Mouse (Mus musculus) forebrain, embryonic 12.5 days (tissue): Measurements from ENCODE around the gene Gkn3. TPM values are rescaled to one million over a fixed set of nuclear protein-coding genes. Genes with fewer than 3 reads are reported as not detected.

ENCODE experiments used
- ATAC-seq: fragments of 200-750 bp; cut with Nextera tagmentation; 2 replicates; pipeline ENCODE4 v1.8.0; 2017; ENCODE audit warnings: moderate TSS enrichment; ENCODE audit not compliant: low FRiP score
- H3K27ac ChIP-seq: fragments of 300-500 bp; sonication (generic); 2 replicates; pipeline ENCODE4 v1.5.1; 2016; ENCODE audit warnings: mild to moderate bottlenecking
- H3K27me3 ChIP-seq: fragments of 300-500 bp; sonication (generic); 2 replicates; pipeline ENCODE4 v1.6.1; 2016; ENCODE audit warnings: mild to moderate bottlenecking
- H3K36me3 ChIP-seq: fragments of 300-500 bp; sonication (generic); replicated peaks from 2 replicates; pipeline ENCODE4 v1.6.1; 2016; ENCODE audit warnings: mild to moderate bottlenecking
- H3K4me1 ChIP-seq: fragments of 300-500 bp; sonication (generic); 2 replicates; pipeline ENCODE4 v1.6.1; 2016
- H3K4me2 ChIP-seq: fragments of 300-500 bp; sonication (generic); 2 replicates; pipeline ENCODE4 v1.6.1; 2016; ENCODE audit warnings: mild to moderate bottlenecking, moderate library complexity
- H3K4me3 ChIP-seq: fragments of 300-500 bp; sonication (generic); replicated peaks from 2 replicates; pipeline ENCODE4 v1.5.1; 2016; ENCODE audit warnings: mild to moderate bottlenecking
- H3K9ac ChIP-seq: fragments of 300-500 bp; sonication (generic); 2 replicates; pipeline ENCODE4 v1.6.1; 2016; ENCODE audit warnings: mild to moderate bottlenecking
- H3K9me3 ChIP-seq: fragments of 300-500 bp; sonication (generic); 2 replicates; pipeline ENCODE4 v1.6.1; 2016
- WGBS: fragments of 180-500 bp; shearing (Covaris S2); methylation state at CpG from one replicate; pipeline ENCODE4 v1.1.7; 2016; 5-methylcytosine and 5-hydroxymethylcytosine counted together
- polyA plus RNA-seq: library from polyadenylated mRNA; unstranded; fragments of >200 nt; fragmentation: Nextera tagmentation; extraction: Ambion mirVana; gene quantifications from 2 replicates; pipeline ENCODE4 v1.2.1, GENCODE M21; 2016

The Gkn3 gene
- 0.31 TPM in 1 of 2 replicates, not detected in the other for polyA plus RNA-seq

DNA sequence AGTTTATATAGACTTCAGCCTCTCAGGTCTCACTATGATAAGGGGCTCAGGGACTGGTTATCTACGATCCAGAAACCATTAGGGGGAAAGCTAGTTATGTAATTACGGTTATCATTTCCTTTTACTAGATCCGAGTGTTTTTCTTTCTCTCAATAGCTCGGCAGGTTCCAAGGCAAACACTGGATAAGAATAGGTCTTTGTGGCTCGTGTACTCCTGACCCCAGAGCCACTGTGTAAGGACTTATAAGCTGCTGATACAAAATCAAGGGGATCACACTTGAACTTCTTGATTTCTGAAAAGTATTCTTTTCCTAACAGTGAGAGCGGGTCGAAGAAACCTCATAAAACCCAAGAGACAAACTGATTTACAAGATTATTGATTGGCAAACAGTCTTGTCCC is at the start of gene Gkn3:
TSS of gene Gkn3 (minus strand) at position 59 of the 400 bp plus-strand sequence.
- WGBS = 63% methylated on average over 7 of the region's 7 CpGs
- Histone ChIP-seq H3K27me3 (peaks cover 8% of the 10 kb centered on the region; the same call in 1 of the 2 replicates), H3K9ac (no peak within 1 kb of the TSS), H3K36me3 (no peaks in the 10 kb centered on the region), H3K4me3 (no peak within 1 kb of the TSS), H3K4me2 (no peak within 1 kb of the TSS), H3K4me1 (peaks cover 12% of the 10 kb centered on the region; the same call in 1 of the 2 replicates), H3K27ac (no peak within 1 kb of the TSS), H3K9me3 (no peaks in the 10 kb centered on the region)
- ATAC-seq = no peak

DNA sequence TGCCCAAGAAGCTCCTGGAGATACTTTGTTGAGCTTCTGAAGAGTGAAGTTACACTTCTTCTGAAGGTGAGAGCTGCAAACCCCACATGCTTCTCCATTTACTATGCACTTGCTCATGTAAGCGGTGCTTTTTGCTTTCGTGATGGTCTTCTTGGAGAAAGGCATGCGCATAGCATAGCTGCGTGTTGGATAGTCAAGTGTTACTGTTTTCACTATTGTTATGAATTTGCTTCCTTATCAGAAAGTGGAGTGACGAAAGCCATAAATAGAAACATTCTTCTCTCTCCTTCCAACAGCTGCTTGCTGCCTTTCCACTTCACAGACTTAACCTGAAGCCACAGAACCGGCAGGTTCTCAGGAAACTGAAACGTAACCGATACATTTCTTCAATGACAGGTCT is 48.0 kb upstream of the Gkn3 start:
- Histone ChIP-seq H3K27me3 (no peaks in the 10 kb centered on the region), H3K36me3 (no peaks in the 10 kb centered on the region), H3K9ac (no peak overlapping the region), H3K27ac (no peak overlapping the region), H3K4me1 (no peaks in the 10 kb centered on the region), H3K4me2 (no peak overlapping the region), H3K4me3 (no peak overlapping the region), H3K9me3 (no peaks in the 10 kb centered on the region)
- no peak for ATAC-seq
- WGBS = 90% methylated on average over 8 of the region's 8 CpGs

DNA sequence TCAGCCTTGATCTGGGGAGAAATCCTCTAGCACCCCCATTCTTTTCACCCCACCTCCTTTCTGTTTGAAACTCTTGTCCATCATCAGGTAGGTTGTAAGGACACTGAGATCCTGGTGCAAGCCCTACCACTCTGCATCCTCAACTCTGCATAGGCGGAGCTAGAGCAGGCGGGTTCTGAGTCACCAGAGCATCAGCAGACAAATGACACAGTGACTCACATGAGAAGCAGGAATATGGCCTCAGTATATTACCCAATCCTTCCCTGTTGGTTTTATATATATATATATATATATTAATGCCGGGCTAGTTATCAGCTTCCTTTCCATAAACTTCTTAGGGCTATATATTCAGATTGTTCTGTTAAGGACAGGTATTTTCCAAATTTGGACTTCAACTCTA is 47.1 kb upstream of the Gkn3 start:
- no peak overlapping the region for H3K27ac ChIP-seq
- no peak overlapping the region for H3K9ac ChIP-seq
- no peak overlapping the region for H3K4me3 ChIP-seq
- H3K4me1 ChIP-seq = no peaks in the 10 kb centered on the region
- WGBS = 96% methylated on average over 3 of the region's 3 CpGs
- H3K4me2 ChIP-seq = no peak overlapping the region
- ATAC-seq = no peak
- no peaks in the 10 kb centered on the region for H3K9me3 ChIP-seq
- H3K36me3 ChIP-seq = no peaks in the 10 kb centered on the region
- H3K27me3 ChIP-seq = no peaks in the 10 kb centered on the region

DNA sequence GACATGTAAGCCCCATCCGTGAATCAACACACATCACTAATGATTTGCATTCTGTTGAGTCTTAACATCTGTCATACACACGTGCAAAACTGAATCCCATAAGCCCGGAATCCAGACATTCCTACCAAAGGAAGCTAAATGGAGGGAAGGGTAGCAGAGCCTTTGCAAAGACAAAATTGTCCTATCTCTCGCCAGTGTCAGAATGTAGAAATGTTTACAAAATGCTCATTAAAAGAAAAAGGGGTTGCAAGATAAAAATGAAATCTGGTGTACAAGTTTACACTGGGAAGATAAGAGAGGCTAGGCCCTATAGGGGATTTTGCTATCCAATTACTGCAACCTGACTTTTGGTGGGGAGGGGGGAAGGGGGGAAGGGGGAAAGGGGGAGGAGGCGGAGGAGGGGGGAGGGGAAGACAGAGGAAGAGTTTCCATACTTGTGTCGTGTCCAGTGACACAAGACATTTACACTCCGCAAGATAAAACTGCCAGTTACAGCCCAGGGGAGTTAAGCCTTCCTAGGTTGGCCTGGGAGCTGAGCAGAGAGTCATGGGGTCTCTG is 39.8 kb upstream of the Gkn3 start, which contains the start of gene Bmp10:
TSS of gene Bmp10 (plus strand) at position 508 of the 558 bp plus-strand sequence.
- ATAC-seq = no peak
- H3K27ac ChIP-seq = no peak within 1 kb of the TSS
- no peaks in the 10 kb centered on the region for H3K36me3 ChIP-seq
- H3K9ac ChIP-seq = no peak within 1 kb of the TSS
- H3K27me3 ChIP-seq = no peaks in the 10 kb centered on the region
- no peak within 1 kb of the TSS for H3K4me3 ChIP-seq
- WGBS = 74% methylated on average over 7 of the region's 7 CpGs
- no peak within 1 kb of the TSS for H3K4me2 ChIP-seq
- H3K4me1 ChIP-seq = 0 out of 2 replicates have a peak, but pooled peaks cover 7% of the 10 kb centered on the region
- no peaks in the 10 kb centered on the region for H3K9me3 ChIP-seq

DNA sequence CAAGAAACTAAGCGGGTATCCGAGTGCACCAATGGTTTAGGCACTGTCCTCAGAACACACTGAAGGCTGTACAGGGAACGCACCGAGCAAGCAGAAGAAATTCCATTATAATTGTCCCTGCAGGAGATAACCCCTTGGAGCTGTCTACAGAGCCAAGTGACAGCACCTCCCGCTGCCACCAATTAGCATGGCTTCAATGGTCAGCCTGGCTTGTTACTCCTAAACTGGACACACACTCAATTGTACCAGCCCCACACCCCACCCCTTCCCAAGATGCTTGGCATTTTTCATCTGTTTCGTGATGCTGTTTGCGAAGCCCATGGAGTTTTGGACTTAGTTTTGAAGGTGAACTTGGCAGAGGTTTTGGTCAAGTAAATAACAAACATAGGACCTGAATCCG is 38.9 kb upstream of the Gkn3 start:
- Histone ChIP-seq H3K27me3 (no peaks in the 10 kb centered on the region), H3K4me1 (0 out of 2 replicates have a peak, but pooled peaks cover 7% of the 10 kb centered on the region), H3K27ac (no peak overlapping the region), H3K36me3 (no peaks in the 10 kb centered on the region), H3K9ac (no peak overlapping the region), H3K9me3 (no peaks in the 10 kb centered on the region), H3K4me2 (no peak overlapping the region), H3K4me3 (no peak overlapping the region)
- WGBS = 35% methylated on average over 8 of the region's 8 CpGs
- ATAC-seq = no peak

DNA sequence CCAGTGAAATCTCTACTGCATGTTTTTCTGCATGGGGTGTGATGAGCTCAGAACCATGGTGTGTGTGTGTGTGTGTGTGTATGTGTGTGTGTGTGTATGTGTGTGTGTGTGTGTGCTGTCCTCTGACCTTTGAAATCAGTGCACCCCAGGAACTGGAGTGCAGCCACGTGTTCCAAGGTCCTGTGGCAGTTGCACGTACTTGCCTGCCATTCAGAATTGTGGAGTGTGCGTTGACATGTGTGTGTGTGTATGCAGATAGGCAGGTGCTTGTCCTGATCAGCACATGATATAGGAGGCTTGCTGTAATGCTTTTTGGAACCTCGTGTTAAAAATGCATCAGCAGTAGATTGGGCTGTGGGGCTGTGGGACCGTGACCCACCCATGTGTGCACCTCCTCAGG is 38.2 kb upstream of the Gkn3 start:
- ATAC-seq = no peak
- H3K4me2 ChIP-seq = no peak overlapping the region
- no peaks in the 10 kb centered on the region for H3K36me3 ChIP-seq
- H3K27me3 ChIP-seq = no peaks in the 10 kb centered on the region
- 80% methylated on average over 5 of the region's 5 CpGs for WGBS
- 0 out of 2 replicates have a peak, but pooled peaks cover 7% of the 10 kb centered on the region for H3K4me1 ChIP-seq
- no peak overlapping the region for H3K4me3 ChIP-seq
- H3K9me3 ChIP-seq = no peaks in the 10 kb centered on the region
- no peak overlapping the region for H3K9ac ChIP-seq
- H3K27ac ChIP-seq = no peak overlapping the region

DNA sequence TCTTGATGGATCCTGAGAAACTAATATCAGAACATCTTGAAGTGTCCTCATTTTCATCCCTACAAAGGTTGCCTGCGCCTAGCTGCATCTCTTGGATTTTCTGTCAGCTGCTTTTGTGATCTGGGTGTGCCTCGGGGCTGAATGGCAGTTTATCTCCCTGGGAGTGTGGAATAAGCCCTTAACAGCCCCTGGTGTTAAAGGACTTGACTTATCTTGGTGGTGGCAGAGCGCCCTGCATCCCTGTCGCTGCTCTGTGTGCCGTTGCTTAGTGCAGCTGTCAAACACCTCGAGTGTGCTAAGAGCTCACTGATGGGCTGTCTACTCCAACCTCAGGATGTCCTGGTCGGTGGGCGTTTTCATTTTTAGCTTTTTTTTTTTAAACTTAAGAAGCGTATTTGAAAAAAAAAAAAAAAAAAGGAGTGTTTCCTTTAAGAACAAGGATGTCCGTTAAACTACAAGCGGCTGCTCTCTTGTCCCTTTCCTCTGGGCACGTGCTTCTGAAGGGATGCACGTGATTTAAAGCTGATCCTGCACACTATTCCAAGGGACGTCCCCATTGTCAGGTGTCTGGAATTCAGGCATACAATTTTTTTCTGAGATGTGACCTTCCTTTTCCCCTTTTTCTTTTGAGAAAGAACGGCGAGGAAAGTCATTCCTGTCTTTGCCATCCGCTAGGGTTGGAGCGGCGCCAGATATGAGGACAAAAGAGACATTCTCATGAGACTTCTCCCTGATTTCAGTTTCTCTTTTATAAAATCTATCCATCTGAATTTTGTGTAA is 35.5 kb upstream of the Gkn3 start:
- no peaks in the 10 kb centered on the region for H3K9me3 ChIP-seq
- ATAC-seq = no peak
- no peaks in the 10 kb centered on the region for H3K27me3 ChIP-seq
- no peak overlapping the region for H3K9ac ChIP-seq
- H3K4me3 ChIP-seq = no peak overlapping the region
- H3K27ac ChIP-seq = no peak overlapping the region
- no peaks in the 10 kb centered on the region for H3K36me3 ChIP-seq
- no peak overlapping the region for H3K4me2 ChIP-seq
- H3K4me1 ChIP-seq = 0 out of 2 replicates have a peak, but pooled peaks cover 7% of the 10 kb centered on the region
- WGBS = 69% methylated on average over 19 of the region's 19 CpGs

DNA sequence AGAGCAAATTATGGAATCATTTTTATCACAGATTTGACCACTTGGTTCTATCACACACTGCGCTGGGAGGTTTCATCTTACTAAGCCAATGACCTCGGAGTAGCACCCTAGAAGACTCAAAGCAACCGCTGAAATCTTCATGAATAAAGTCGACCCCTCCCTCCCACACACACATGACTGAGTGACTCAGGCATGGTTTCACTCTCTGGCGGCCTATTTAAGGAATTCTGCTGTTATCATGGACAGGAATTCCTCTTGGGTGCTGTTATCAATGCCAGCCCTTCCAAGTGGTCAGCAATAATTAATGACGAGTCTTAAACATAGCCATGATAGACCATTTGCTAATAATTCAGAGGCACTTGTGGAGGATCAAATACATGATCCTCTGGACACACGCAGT is 33.6 kb upstream of the Gkn3 start:
- no peak overlapping the region for H3K4me3 ChIP-seq
- no peak for ATAC-seq
- no peak overlapping the region for H3K9ac ChIP-seq
- H3K4me1 ChIP-seq = 0 out of 2 replicates have a peak, but pooled peaks cover 3% of the 10 kb centered on the region
- no peaks in the 10 kb centered on the region for H3K9me3 ChIP-seq
- H3K4me2 ChIP-seq = no peak overlapping the region
- no peaks in the 10 kb centered on the region for H3K27me3 ChIP-seq
- 88% methylated on average over 7 of the region's 7 CpGs for WGBS
- H3K36me3 ChIP-seq = no peaks in the 10 kb centered on the region
- H3K27ac ChIP-seq = no peak overlapping the region

DNA sequence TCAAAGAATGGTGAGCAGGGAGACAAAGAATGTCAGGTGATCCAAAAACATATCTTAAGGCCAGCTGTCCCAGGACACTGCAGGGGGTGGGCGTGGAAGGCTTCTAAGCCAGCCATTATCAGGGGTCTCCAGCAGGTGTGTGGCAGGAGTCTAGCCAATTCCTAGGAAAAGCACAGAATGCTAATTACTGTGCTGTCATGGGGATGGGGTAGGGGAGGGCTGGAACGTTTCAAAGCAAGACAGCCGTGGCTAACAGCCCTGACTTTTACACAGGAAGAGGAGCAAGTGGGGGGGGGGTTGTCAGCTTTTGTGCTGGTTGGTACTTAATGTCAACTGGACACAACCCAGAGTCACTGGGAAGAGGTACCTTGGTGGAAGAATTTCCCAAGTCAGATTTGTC is 23.3 kb upstream of the Gkn3 start:
- Histone ChIP-seq H3K9ac (no peak overlapping the region), H3K4me2 (no peak overlapping the region), H3K4me1 (no peaks in the 10 kb centered on the region), H3K4me3 (no peak overlapping the region), H3K9me3 (no peaks in the 10 kb centered on the region), H3K27me3 (no peaks in the 10 kb centered on the region), H3K27ac (no peak overlapping the region), H3K36me3 (no peaks in the 10 kb centered on the region)
- ATAC-seq = no peak
- 37% methylated on average over 3 of the region's 3 CpGs for WGBS

DNA sequence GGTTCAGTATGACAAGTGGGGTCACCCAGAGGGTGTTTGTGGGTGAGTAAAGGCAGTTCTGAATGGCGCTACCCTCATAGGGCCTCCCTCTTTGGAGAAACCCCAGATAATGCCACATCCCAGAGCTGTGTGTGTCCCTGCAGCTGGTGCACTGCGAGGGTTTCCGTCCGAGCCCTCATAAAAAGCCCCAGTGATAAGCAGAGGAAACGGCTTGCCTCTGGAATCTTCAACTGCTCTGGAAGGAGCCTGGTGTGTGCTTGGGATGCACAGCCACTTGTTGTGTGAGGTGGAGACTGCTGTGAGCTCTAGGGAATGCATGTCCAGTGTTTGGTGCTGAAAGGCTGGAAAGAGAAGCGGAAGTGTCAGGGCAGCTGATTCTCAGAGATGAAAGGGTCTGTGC is 12.7 kb upstream of the Gkn3 start:
- Histone ChIP-seq H3K27ac (no peak overlapping the region), H3K4me3 (no peak overlapping the region), H3K9me3 (no peaks in the 10 kb centered on the region), H3K4me2 (no peak overlapping the region), H3K4me1 (no peaks in the 10 kb centered on the region), H3K27me3 (0 out of 2 replicates have a peak, but pooled peaks cover 5% of the 10 kb centered on the region), H3K9ac (no peak overlapping the region), H3K36me3 (no peaks in the 10 kb centered on the region)
- ATAC-seq = no peak
- WGBS = 87% methylated on average over 6 of the region's 6 CpGs

DNA sequence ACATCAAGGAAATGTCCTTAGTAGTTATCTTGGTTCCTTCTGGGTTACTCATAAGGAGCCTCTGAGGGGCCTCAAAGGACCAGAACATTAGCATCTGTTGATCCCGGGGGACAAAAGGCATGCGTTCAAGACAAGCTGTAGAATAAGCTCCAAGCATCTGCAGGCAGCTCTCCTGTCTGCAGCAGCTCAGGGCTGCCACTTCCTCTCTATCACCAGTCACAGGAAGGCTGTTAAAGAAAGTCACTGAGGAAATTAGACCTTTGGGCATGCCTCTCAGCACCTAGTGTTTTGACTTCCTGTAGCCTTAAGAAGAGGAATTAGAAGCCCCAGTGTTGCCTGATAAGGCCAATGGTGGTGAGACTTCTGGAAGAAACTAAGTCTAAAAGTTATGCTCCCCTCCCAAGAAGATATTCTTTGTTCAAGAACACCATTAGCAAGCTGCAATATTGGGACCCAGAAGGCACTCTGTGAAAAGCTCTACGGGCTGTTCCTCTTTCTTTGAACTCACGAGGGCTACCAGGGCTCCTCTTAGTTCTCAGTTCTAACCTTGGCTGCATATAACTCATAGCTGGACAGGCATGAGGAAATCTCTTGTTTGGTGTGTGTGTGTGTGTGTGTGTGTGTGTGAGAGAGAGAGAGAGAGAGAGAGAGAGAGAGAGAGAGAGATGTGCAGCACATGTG is 11.3 kb upstream of the Gkn3 start:
- Histone ChIP-seq H3K9ac (no peak overlapping the region), H3K4me2 (no peak overlapping the region), H3K27ac (no peak overlapping the region), H3K4me1 (no peaks in the 10 kb centered on the region), H3K36me3 (no peaks in the 10 kb centered on the region), H3K4me3 (no peak overlapping the region), H3K27me3 (0 out of 2 replicates have a peak, but pooled peaks cover 5% of the 10 kb centered on the region), H3K9me3 (no peaks in the 10 kb centered on the region)
- WGBS = 63% methylated on average over 4 of the region's 4 CpGs
- no peak for ATAC-seq

DNA sequence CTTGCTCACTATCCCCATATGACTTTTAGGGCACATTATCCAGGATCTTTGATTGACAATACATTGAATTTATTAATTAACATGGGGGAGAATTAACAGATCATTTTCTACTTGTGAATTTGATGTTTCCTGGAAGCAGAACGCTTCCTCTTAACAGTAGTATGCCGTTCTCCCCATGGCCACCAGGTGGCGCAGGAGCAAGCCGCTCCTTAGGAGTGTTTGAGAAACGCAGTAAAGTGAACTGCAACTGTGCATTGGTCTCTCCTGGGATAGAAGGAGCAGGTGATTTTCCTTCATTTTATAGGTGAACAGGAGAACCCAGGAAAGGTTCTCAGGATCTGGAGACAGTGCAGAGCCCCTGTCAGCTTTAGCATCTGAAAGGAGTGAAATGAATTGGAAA is 10.4 kb upstream of the Gkn3 start:
- under 1% methylated on average over 5 of the region's 5 CpGs for WGBS
- Histone ChIP-seq H3K4me2 (no peak overlapping the region), H3K4me1 (no peaks in the 10 kb centered on the region), H3K27ac (no peak overlapping the region), H3K9me3 (no peaks in the 10 kb centered on the region), H3K9ac (no peak overlapping the region), H3K27me3 (0 out of 2 replicates have a peak, but pooled peaks cover 5% of the 10 kb centered on the region), H3K36me3 (no peaks in the 10 kb centered on the region), H3K4me3 (no peak overlapping the region)
- 0 out of 2 replicates have a peak, but pooled peaks have one; percentile 23 for ATAC-seq
